Mouse (Mus musculus) retina, postnatal 7 days (tissue): Measurements from ENCODE around the gene Itga5.

Experiments
- DNase-seq: peaks from one replicate; pipeline ENCODE4 v3.0.0-alpha.2; 2012; ENCODE audit warnings: low read depth, low spot score

Itga5 gene

DNA sequence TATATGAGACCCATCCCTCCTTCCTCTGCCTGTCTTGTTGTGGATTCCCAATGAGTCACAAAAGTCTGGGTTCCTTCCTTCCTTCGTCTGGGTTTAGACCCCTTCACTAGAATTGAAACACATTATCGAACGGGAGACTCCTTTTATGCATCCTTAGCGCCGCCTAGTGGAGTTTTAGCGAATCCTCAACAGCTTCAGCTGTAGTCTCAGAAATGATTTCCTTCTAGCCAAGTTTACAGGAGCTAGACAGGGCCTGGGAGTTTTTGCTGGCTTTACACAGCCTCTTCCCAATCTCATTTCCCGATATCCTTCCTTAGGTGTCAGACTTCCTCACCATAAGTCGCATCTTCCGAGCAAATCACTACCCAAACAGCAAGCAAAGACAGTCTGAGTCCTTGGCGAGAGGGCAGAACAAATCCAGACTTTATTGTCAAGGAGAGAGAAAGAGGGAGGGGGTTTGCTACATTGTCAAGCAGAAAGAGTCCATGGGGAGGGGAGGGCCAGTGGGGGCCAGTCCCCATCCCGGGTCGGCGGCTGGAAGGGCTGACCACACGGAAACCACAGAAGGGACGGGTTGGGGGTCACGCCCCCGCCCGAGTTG, 53.0 kb downstream of the Itga5 start:
- no peak for DNase-seq

DNA sequence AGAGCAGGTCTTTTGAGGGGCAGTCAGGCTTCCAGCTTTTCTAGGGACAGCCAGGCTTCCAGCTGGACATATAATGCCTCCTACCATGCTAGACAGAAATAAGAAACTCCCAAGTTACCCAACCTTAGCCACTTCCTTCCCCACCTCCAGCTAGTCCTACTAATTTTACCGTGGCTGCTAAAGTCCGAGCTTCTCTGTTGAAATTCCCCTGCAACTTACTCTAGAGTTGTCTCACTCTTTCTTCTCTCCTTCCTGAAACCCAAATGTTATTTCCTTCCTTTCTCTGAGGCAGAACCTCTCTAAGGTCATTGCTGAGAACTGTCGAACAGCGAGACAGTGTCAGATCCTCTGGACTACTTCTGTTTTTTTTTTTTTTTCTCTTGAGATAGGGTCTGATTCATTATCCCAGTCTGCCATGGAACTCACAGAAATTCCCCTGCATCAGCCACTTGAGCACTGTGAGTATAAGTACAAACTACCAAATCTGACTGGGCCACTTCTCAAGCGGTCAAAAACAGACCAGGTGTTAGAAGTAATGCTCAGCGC, 56.1 kb downstream of the Itga5 start, which contains the start of gene Gpr84:
Gene Gpr84, minus strand, starts transcription at position 248 of the 546 bp plus-strand sequence.
- DNase-seq: no peak

- no peak for DNase-seq
Observed at GRCm38 (mm10) chr15:103308876-103309580, 57.5 kb downstream of the Itga5 start.

- no peak for DNase-seq
Observed at GRCm38 (mm10) chr15:103308056-103308875, 58.3 kb downstream of the Itga5 start.

GRCm38 (mm10) chr15:103307125-103307524, 59.4 kb downstream of the Itga5 start:
- peak; percentile 93 for DNase-seq

- DNase-seq: no peak
Observed at GRCm38 (mm10) chr15:103305792-103306645, 60.5 kb downstream of the Itga5 start.

- peak; percentile 96 for DNase-seq
Observed at GRCm38 (mm10) chr15:103305070-103305678, 61.4 kb downstream of the Itga5 start.

DNA sequence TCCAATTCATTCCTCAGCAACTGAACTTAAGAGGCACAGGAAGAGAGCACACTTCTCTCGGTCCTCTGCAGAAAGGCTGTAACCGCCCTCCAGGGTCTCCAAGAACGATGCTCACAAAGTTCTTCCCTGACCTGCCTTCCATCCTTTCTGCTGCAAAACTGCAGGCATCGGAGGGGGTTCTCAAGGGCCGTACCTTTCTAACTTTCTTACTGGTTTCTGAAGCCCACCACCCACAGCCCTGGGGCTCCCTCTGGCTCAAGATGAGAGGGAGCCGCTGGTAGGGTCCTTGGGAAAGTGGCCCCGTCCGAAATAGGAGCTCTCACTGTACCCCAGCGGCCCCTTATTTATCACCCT, 62.0 kb downstream of the Itga5 start:
- DNase-seq: no peak

DNA sequence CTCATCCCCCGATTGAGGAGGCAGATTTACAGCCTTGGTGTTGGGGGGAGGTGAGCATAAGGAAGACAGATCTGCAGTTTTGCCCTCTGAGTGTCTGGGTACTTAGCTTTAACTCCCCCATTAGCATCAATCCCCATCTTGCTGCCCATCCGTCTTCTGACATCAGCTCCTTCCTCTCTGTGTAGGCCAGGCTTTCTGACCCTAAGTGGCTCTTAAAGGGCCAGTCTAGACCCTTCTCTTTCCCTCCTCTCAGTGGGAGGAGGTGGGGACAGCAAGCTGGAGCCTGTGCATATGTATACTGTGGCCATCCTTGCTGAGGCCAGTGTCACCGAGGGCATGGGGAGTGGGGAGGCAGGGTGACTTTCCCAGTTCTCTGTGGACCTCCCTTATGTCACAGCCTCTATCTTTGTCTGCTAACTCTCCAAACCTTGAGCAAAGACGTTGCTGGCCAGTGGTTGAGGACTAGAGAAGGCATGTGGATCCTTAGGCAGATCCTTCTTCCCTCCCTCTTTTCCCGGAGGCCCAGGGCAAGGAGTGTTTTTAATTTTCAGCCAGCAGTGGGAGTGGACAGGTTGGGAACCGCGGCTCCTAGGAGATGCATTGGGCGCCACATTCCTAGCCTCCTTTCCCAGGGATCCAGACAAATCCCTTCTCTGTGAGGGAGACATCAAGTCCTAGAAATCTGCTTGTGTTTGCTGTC, 62.5 kb downstream of the Itga5 start:
- DNase-seq: no peak

- DNase-seq: no peak
Observed at GRCm38 (mm10) chr15:103302341-103303021, 64.1 kb downstream of the Itga5 start.

GRCm38 (mm10) chr15:103301547-103302340, 64.8 kb downstream of the Itga5 start:
- no peak for DNase-seq

DNA sequence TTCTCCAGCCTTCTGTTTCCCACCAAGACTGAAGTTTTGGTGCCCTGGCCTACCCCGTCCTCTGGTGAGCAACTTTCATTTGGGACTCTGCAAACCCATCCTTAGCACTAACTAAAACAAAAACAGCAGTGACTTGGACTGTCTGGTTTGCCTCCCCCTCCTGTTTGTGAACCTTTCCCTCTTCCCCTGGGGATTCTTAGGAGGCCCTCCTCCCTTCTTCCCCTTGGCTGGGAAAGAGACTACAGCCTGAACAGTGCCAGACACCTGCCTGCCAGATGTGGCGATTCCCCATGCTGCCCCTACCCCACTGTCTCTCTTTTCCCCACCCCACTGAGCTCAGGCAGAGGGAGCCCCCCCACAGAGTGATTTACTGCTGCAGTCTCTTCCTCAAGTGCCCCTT, 65.5 kb downstream of the Itga5 start:
- DNase-seq: no peak

- DNase-seq: no peak
Observed at GRCm38 (mm10) chr15:103300560-103300959, 66.0 kb downstream of the Itga5 start.

GRCm38 (mm10) chr15:103300067-103300471, 66.5 kb downstream of the Itga5 start:
- no peak for DNase-seq

GRCm38 (mm10) chr15:103299644-103300043, 66.9 kb downstream of the Itga5 start:
- DNase-seq: no peak

- no peak for DNase-seq
Observed at GRCm38 (mm10) chr15:103298861-103299616, 67.5 kb downstream of the Itga5 start.

- no peak for DNase-seq
Observed at GRCm38 (mm10) chr15:103298026-103298425, 68.5 kb downstream of the Itga5 start.

DNA sequence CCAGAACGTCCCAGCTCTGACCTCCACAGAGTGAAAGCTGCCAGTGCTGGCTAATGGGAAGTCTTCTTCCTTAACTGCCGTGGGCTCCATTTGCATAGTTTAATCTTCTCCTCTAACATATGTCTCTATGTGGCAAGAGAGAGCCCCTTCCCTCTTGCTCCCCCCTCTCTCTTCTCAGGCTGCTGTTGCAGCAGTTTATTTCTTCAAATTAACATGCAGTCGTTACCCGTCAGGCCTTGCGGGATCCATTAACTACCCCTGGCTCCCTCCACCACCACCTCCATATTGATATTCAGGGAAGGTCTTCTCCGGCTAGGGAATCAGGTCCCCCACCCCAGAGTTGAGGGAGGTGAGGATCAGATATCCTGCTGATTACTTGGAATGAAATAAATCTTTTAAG, 69.2 kb downstream of the Itga5 start:
- no peak for DNase-seq
